Mouse (Mus musculus): Measurements from ENCODE around the gene Olfr373.
A peak's percentile ranks its signal among the peaks of the same experiment; 100 is the strongest.

Olfr373 gene

DNA sequence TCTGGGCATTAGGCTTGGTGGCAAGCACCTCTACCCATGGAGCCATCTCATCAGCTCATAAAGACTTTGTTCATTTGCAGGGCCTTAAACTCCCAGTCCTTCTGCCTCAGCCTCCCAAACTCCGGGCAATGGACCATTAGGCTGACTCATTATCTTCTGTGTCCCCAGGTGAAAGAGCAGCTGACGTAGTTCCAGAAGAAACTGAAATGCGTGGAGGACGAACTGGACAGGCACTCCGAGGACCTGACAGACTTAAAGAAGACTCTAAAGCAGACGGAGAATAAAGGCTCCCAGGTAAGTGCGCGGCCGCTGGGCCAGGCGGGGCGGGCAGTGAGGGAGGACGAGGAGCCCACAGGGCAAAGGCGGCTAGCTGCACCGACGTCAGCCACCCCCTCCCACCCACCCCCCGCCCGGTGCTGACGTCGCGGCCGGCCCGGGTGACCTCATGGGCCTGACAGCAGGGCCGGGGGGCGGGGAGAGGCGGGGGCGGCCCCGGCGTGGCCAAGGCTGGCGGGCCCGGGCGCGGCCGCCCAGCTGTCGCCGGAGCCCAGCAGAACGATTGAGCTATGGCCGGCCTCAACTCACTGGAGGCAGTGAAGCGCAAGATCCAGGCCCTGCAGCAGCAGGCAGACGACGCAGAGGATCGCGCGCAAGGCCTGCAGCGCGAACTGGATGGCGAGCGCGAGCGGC lies 51.9 kb downstream of the Olfr373 start, which contains the start of gene Tpm4:
TSS of gene Tpm4 (plus strand) at position 220 of the 690 bp plus-strand sequence.
- peak; percentile 38 for DNase-seq (ENCODE audit: low spot score)

DNA sequence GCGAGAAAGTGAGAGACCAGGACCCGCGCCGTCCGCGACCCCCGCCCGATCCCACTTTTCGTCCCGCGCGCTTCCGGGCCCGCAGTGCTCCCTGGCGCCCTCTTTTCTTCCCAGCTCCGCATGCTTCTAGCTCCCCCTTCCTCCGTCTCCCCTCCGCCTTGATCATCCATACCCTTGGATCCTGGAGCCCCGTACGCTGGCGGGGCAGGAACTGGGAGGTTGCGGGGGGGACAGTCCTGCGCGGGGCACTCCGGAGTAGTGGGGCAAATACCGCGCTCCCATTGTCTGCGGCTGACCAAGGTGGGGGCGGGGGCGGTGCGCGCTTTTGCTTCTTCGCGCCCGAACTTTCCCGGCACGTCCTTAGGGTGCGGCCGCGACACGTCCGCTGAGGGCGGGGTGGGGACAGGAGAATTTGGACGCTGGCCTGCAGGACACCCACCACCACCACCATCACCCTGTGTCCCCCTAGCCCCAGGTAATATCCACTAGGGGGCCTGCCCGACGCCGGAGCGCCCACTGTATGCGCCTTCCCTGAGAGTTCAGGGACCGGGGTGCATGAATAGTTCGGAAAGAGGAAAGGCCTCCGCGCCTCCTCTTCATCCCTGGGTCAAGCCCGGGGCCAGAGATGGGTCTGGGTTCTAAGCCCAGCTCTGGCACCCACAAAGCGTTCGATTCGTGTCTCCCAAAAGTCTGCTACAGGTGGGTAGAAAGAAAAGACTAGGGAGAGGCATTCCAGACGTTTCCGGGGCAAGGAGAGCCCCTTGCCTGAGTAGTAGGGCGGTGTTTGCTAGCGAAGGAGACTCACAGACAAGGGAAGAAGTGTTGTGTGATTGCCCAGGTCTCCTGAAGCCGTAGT lies 52.7 kb downstream of the Olfr373 start:
- DNase-seq (ENCODE audit: low spot score): peak; percentile 10

DNA sequence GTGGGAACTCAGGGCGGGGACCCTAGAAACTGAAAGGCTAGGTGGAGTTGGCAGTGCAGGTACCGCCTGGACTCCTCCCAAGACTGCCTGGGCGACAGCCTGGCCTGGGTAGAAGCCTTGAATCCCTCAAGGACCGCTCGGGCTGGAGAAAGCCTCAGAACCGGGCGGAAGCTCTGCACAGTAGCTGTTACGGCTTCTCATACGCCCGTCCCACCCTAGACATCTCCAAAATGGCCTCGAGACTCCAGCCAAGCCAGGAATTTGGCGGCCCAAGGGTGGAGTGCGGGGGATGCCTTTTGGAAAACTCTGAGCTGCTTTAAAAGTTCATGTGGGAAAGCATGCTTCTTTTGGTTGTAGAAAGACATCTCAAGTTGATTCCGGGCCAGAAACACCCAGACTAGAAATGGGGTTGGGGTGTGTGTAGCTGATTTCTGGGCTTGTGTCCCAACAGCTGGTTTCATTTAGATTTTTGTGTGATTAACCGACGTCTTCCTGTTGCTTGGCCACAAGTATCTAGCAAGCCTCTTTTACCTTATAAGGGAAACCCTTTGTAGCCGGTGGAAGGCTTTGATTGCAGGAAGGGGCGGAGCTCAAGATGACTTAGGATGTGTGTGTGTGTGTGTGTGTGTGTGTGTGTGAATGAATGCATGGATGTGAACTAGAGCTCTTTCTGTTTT lies 53.5 kb downstream of the Olfr373 start:
- DNase-seq (ENCODE audit: low spot score): peak; percentile 12

DNA sequence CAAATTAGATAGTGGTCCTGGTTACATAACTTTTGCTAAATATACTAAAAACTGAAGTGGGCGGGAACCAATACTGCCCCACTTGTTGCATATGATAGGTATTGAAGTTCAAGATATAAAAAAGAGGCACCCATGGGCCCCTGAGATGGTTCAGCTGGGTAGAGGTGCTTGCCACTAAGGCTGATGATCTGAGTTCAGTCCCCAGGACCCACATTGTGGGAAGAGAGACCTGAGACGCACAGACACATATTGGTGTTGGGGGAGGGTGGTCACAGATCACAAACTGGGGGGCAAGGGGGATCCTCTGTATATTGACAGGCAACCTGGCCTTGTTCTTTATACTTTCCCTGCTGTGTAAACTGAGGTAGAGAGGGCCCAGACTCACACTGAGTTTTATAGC lies 54.5 kb downstream of the Olfr373 start:
- DNase-seq (ENCODE audit: low spot score): no peak

DNA sequence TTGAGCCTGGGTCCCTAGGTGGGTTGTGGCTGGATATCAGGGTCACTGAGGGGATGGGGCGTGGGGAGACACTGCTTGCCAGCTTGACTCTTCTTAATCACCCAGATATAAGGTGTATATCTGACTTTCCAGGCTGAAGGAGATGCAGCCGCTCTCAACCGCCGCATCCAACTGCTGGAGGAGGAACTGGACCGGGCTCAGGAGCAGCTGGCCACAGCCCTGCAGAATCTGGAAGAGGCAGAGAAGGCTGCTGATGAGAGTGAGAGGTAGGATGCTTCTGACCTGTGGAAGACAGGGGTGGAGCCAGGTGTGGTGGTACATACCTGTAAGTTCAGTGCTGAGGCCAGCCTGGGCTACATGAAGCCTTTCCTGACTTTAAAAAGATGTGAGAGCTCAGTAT lies 55.5 kb downstream of the Olfr373 start:
- DNase-seq (ENCODE audit: low spot score): no peak

DNA sequence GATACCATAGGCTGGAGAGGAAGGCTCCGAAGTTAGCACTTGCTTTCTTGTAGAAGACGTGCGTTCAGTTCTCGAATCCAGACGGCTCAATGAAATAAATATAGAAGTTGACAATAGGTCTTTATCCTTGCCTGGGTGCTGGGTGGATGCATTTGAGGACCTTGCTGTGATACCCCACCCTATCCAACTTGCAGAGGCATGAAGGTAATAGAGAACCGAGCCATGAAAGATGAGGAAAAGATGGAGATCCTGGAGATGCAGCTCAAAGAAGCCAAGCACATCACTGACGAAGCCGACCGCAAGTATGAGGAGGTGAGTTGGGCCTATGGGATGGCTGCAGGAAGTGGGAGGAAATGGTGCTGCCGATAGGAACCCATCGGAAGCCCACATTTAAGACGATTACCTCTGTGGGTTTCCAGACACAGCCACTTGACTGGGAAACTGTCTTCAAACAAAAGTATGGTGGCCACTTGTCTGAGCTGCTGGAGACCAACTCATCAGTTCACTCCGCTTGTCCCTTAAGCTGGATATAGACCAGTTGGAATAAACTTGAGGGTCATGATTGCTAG lies 60.4 kb downstream of the Olfr373 start:
- DNase-seq (ENCODE audit: low spot score): no peak

DNA sequence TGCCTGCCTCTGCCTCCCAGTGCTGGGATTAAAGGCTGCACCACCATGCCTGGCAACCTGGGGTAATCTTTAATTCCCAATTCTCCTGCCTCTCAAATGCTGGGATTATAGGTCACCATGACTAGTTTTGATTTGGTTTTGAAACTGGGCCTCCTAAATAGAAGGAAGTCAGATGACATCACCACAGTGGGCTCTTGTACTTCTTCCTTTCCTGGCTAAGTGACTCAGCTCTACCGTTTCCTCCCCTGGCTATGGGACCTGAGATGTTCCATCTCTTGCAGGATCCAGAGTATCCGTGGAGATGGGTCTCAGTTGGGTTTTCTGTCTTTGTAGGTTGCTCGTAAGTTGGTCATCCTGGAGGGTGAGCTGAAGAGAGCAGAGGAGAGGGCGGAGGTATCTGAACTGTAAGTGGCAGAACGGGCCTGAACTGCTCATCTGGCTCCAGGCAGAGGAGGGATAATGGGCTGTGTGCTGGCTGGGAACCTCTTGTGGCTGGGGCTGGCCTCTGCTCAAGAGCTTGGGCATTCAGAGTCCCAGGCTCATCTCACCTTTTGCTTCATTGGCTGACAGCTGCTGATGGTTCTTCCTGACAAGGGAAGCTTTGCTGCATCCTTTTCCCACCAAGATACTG lies 61.5 kb downstream of the Olfr373 start:
- DNase-seq (ENCODE audit: low spot score): no peak

DNA sequence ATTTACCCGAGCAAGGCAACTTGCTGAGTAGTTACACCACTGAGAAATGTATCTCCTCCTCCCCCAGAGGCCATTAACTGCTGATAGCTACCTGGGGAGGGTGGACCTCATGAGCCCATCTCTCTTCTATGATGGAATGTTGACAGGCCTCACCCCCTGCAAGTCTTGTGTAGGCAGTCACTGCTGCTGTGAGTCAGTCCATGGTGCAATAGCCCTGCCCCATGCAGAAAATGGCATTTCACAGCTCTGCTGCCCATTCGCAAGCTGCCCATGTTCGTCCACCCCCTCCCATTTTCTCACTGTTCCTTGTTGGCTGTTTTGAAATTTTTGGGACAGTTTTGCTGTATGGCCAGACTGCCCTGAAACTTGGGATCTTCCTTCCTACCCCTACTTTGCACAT lies 62.5 kb downstream of the Olfr373 start:
- DNase-seq (ENCODE audit: low spot score): no peak

DNA sequence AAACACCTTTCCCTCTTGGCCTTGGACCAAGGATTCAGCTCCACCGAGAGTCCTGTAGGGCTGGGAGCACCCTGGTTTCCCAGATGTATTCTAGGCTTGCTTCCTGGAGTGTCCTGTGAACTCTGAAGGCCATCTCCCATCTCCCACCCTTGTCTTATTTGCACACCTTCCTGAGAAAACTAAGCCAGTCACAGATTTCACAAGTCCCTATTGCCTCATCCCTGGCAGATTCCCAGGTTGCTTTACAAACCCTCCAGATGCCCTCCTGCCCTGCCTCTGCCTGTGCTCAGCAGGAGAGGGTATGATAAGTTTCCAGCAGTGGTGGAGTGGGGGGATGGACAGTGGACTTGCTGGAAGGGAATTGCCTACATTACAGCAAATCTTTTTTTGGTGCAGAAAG lies 63.1 kb downstream of the Olfr373 start:
- no peak for DNase-seq (ENCODE audit: low spot score)

DNA sequence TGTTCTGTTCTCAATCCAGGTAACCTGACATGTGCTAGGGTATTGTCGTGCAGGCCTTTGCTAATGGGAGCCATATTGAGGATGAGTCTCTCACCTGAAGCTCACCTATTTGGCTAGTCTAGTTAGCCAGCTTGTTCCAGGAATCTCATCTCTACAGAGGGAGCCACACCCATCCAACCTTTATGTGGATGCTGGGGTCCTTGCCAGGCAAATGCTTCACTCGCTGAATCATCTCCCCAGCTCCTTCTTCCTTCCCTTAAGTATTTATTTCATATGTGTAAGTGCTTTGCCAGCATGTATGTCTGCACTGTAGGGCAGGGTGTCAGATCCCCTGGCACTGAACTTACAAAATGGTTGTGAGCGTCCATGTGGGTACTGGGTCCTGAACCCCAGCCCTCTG lies 63.6 kb downstream of the Olfr373 start:
- DNase-seq (ENCODE audit: low spot score): no peak

DNA sequence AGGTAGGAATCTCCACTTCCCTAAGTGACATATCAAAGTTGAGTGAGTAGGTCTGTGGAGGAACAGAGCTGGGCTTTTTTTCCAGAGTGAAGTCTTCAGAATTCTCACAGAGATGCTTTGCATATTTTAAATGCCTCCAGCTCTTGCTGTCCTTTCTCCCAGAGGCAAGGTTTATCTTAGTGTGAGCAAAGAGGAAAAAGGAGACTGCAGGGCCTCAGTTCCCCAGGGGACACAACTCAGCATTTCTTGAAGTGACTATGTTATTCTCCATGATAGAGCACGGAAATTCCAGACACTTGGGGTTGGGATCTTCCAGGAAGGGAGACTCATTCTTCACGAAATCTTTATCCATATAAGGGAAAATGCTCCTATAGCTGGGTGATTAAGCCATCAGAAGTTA lies 64.3 kb downstream of the Olfr373 start:
- no peak for DNase-seq (ENCODE audit: low spot score)

DNA sequence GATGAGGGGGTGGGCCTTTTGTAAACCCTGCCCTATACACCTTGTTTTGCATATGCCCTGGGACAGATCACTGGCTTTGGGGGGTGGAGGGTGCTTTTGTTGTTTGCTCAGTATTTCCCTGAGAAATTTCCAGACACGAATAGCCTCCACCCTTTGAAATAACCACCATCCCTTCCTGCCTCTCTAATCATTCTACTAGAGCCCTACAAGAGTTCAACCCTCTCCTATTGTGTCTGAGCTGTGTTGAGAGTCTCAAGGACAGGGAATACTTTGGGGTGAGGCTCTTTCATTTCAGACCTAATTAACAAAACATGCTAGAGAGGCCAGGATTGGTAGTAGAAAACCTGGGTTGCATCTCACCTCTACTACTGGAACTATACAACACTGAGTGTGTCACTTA lies 66.1 kb downstream of the Olfr373 start:
- DNase-seq (ENCODE audit: low spot score): no peak

DNA sequence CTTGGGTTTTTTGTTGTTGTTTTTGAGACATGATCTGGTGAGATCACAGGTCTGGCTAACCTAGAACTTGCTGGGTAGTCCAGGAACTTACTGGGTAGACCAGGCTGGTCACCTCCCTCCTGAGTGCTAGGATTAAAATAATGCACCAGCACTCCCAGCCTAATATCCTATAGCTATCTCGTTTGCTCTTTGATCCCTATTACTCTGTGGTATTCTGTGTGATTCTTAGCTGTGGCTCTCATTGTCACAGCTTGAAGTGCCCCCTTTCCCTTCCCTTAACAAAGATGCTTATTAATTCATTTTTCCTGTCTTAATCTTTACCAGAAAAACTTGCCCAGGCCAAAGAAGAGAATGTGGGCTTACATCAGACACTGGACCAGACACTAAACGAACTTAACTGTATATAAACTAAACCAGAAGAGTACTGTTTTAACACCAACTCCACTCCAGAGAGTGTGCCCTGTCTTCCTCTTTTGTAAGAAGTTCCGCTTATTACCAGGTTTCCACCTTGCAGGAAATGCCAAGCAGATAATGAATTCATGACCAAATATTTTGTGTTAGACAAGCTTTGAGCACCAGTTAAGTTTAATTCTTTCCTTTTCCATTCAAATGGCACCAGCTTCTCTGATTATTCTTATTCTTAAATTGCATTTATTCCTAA lies 68.6 kb downstream of the Olfr373 start:
- DNase-seq (ENCODE audit: low spot score): no peak

Data from layer of hippocampus, adult 11-12 months (tissue).